Mouse (Mus musculus) heart, postnatal 14 days (tissue): Measurements from ENCODE around the gene Ppid. TPM values are rescaled to one million over a fixed set of nuclear protein-coding genes. Genes with fewer than 3 reads are reported as not detected.

Experiments
- DNase-seq, 2 experiments: peaks; one replicate each; pipeline ENCODE4 v3.0.0; 2021 to 2022
- intact Hi-C: fragments of 180-260 bp; cut with DNase I; formaldehyde crosslinking; loops from one replicate; pipeline ENCODE4 v1.15.1; 2025
- total RNA-seq, 2 experiments: library from RNA; stranded (reverse); gene quantifications; 2 replicates each; pipeline ENCODE4 v1.2.3; 2021

The Ppid gene
- total RNA-seq, 2 experiments from 2014 or later: 35.2 to 39.8 TPM

- intact Hi-C loops: no loop called here
- peak; percentile 73 to 82 for DNase-seq
These were observed 38.2 kb downstream of the Ppid start, which contains the start of gene Etfdh for GRCm38 (mm10) chr3:79629416-79629730. Gene Etfdh (minus strand): TSS chr3:79629500.

- no peak for DNase-seq
- intact Hi-C loops: no loop called here
These were observed 61.0 kb downstream of the Ppid start for GRCm38 (mm10) chr3:79652129-79652528.

Other genes starting within 250 kb of the Ppid start
- gene Fnip2, start 23.5 kb upstream of the Ppid start, total RNA-seq: 10 to 100 TPM; 13.9 to 15.9 TPM
- gene 4930579G24Rik, start 37.7 kb downstream of the Ppid start, total RNA-seq: 1 to 10 TPM; 1.9 to 3.0 TPM
- 100 to 1,000 TPM; 545 to 570 TPM for gene Etfdh, start 38.2 kb downstream of the Ppid start, total RNA-seq
- gene Rxfp1, start 146.5 kb downstream of the Ppid start, total RNA-seq: 1 to 10 TPM; 1.6 to 2.2 TPM